Mouse (Mus musculus) T-helper 2 cell (primary cell): ENCODE measurements around the gene Ndufaf2.

Experiments used
- in situ Hi-C: fragments of 300-600 bp; cut with MboI, MseI; formaldehyde crosslinking; loops from one replicate; pipeline ENCODE4 v1.15.1; 2025; ENCODE audit warnings: high pct_unique_total_duplicates

Gene Ndufaf2

GRCm38 (mm10) chr13:108144086-108144485, 14.3 kb downstream of the Ndufaf2 start:
- in situ Hi-C loops = no loop called here

GRCm38 (mm10) chr13:108138403-108138977, 19.9 kb downstream of the Ndufaf2 start:
- in situ Hi-C loops = no loop called here

- in situ Hi-C loops = no loop called here
Observed at GRCm38 (mm10) chr13:108135617-108136016, 22.8 kb downstream of the Ndufaf2 start.

- in situ Hi-C loops = no loop called here
Observed at GRCm38 (mm10) chr13:108132031-108132819, 26.2 kb downstream of the Ndufaf2 start.

GRCm38 (mm10) chr13:108130737-108131136, 27.7 kb downstream of the Ndufaf2 start:
- in situ Hi-C loops = no loop called here

GRCm38 (mm10) chr13:108129070-108129469, 29.4 kb downstream of the Ndufaf2 start:
- in situ Hi-C loops = loop anchor here (10.0 kb wide), 1 partner anchor 794 kb away; no protein-coding TSS in a partner anchor

- in situ Hi-C loops = loop anchor here (10.0 kb wide), 1 partner anchor 793 kb away; no protein-coding TSS in a partner anchor
Observed at GRCm38 (mm10) chr13:108127883-108128282, 30.5 kb downstream of the Ndufaf2 start.

GRCm38 (mm10) chr13:108127130-108127529, 31.3 kb downstream of the Ndufaf2 start:
- in situ Hi-C loops = loop anchor here (10.0 kb wide), 1 partner anchor 792 kb away; no protein-coding TSS in a partner anchor

- in situ Hi-C loops = loop anchor here (10.0 kb wide), 1 partner anchor 791 kb away; no protein-coding TSS in a partner anchor
Observed at GRCm38 (mm10) chr13:108126246-108126645, 32.2 kb downstream of the Ndufaf2 start.

- in situ Hi-C loops = loop anchor here (10.0 kb wide), 1 partner anchor 789 kb away; no protein-coding TSS in a partner anchor
Observed at GRCm38 (mm10) chr13:108124096-108124495, 34.3 kb downstream of the Ndufaf2 start.

- in situ Hi-C loops = loop anchor here (10.0 kb wide), 1 partner anchor 788 kb away; no protein-coding TSS in a partner anchor
Observed at GRCm38 (mm10) chr13:108123109-108123723, 35.2 kb downstream of the Ndufaf2 start.

- in situ Hi-C loops = loop anchor here (10.0 kb wide), 1 partner anchor 785 kb away; no protein-coding TSS in a partner anchor
Observed at GRCm38 (mm10) chr13:108119411-108120310, 38.8 kb downstream of the Ndufaf2 start.

GRCm38 (mm10) chr13:108118188-108118587, 40.2 kb downstream of the Ndufaf2 start:
- in situ Hi-C loops = no loop called here

- in situ Hi-C loops = no loop called here
Observed at GRCm38 (mm10) chr13:108117654-108118053, 40.8 kb downstream of the Ndufaf2 start.

GRCm38 (mm10) chr13:108114257-108114656, 44.2 kb downstream of the Ndufaf2 start:
- in situ Hi-C loops = no loop called here

- in situ Hi-C loops = no loop called here
Observed at GRCm38 (mm10) chr13:108113536-108113935, 44.9 kb downstream of the Ndufaf2 start.

GRCm38 (mm10) chr13:108110929-108111328, 47.5 kb downstream of the Ndufaf2 start:
- in situ Hi-C loops = no loop called here

- in situ Hi-C loops = no loop called here
Observed at GRCm38 (mm10) chr13:108100700-108101099, 57.7 kb downstream of the Ndufaf2 start.

- in situ Hi-C loops = no loop called here
Observed at GRCm38 (mm10) chr13:108096446-108096845, 62.0 kb downstream of the Ndufaf2 start.

- in situ Hi-C loops = no loop called here
Observed at GRCm38 (mm10) chr13:108095617-108096016, 62.8 kb downstream of the Ndufaf2 start.

GRCm38 (mm10) chr13:108094681-108095080, 63.7 kb downstream of the Ndufaf2 start:
- in situ Hi-C loops = no loop called here
